Mouse (Mus musculus): ENCODE results near the gene Rnf216.
A peak's percentile ranks its signal among the peaks of the same experiment; 100 is the strongest.

The Rnf216 gene

GRCm38 (mm10) chr5:143095256-143095655, 17.5 kb downstream of the Rnf216 start:
- DNase-seq: no peak

GRCm38 (mm10) chr5:143092891-143093290, 19.9 kb downstream of the Rnf216 start:
- DNase-seq: no peak

GRCm38 (mm10) chr5:143084898-143085297, 27.9 kb downstream of the Rnf216 start:
- DNase-seq: peak; percentile 35 to 51

GRCm38 (mm10) chr5:143079806-143080205, 33.0 kb downstream of the Rnf216 start:
- no peak for DNase-seq

- no peak for DNase-seq
These were observed 36.1 kb downstream of the Rnf216 start for GRCm38 (mm10) chr5:143076603-143077143.

DNA sequence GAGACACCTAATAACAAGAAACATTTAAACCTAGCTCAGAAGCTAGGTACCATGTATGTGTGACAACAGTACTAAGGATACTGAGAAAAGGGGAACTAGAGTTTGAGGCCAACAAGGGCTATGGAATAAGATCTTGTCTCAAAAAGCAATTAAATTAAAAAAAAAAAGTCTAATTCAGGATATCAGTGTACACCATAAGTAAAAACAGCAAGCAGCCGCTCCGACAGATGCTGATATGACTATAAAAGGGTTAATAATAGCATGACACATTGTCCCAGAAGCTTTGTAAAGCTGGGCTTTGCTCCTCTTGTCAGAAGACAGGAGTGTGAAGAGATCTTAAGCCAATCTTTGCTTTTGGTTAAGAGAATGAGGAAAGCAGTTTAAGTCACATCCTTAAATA, 36.8 kb downstream of the Rnf216 start:
- DNase-seq: no peak

- DNase-seq: no peak
These were observed 43.7 kb downstream of the Rnf216 start for GRCm38 (mm10) chr5:143069048-143069447.

GRCm38 (mm10) chr5:143068382-143068781, 44.4 kb downstream of the Rnf216 start:
- DNase-seq: no peak

DNA sequence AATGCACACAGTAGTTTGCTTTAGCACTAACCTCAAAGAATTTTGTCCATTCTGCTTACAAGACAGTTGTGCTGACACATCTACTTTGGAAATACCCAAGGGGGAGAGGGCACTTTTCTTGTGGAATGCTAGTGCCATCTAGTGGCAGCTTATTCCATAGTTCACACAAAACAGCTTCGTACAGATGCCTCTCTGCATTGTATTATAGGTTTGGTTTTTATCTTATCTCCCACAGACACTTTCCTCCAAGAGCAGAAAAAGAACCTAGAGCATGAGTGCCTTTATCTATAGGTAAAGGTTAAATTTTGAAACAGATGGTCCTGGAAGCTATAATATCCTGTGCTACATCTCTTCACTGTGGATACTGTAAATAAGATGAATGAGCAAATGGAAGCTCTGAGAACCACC, 46.2 kb downstream of the Rnf216 start:
- DNase-seq: peak; percentile 50 to 58

DNA sequence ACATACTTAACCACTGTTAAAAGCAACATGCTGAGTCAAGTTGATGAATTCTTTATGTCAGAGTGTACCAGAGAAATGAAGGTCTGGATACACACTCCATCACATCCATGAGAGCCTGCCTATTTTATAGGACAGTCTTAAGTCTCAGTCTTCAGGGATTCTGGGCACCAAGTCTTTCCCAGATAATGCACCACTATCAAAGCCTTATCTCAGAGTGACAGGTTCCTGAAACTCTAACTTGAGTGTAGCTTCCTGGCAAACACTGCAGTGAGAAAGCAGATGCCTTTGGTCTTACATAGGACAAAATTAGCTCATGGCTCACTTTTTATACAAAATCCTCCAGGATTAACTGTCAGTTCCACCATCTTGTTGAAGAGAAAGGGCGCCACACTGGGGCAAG, 46.7 kb downstream of the Rnf216 start:
- no peak for DNase-seq

DNA sequence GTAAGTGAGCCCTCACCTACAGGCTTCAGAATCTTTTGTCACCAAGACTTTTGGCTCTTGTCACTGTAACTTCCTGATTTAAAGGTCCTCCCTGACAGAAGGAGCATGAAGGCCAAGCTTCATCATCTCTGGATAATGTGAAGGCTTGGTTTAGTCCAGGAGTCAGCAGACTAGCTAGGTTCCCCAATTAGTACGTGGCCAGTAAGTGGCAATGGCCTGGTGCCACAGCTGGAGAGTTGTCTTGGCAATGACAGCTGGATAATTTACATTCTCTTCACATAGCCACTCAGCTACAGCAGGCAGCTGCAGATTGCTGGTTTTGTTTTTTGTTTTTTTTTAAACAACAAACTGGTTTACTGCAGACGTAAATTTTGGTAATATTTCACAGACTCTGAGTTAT, 47.6 kb downstream of the Rnf216 start:
- DNase-seq: no peak

- no peak for DNase-seq
These were observed 50.5 kb downstream of the Rnf216 start for GRCm38 (mm10) chr5:143062251-143062650.

DNA sequence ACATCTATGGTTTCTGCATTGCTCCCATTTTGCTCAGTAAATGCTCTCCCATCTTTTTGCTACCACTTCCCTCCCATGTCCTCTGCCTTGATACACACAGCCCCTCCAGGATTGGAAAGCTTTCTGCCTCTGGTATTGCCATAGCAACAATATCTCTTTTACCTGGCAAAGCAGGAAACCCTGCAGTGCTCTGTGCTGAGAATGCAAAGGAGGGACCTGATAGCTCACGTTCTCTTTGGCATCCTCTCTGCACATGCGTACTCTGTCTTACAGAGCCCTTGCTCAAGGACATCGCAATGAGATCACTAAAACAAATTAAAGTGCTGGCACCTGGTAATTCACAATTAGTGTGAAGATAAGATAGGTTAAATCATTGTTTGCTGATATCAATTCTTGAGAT, 51.3 kb downstream of the Rnf216 start:
- DNase-seq: no peak

DNA sequence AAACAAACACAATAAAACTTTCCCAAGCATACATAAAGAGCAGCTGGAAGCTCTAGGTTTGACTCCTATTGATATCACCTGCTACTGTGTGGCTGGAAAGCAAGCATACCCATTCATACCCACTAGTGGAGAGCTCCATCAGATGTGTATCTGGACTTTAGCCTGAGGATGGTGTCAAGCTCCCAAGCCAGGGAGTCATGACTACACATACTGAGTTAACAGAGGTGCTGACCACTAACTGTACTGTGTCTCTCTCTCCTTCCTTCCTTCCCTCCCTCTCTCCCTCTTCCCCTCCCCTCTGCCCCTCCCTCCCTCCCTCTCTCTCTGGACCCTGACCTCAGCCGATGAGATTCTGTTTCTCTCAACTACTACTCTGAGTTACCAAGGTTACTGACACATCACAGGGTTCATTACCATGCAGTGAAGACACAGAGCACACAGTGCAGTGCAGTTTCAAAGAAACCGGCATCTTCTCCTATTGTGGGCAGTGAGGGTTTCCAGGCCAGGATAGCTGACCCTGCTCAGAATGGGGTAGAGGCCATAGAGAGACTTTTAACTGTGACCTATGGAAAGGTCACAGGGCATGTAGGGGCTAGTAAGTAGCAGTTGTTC, 51.9 kb downstream of the Rnf216 start:
- DNase-seq: no peak

GRCm38 (mm10) chr5:143059958-143060357, 52.8 kb downstream of the Rnf216 start:
- DNase-seq: no peak

DNA sequence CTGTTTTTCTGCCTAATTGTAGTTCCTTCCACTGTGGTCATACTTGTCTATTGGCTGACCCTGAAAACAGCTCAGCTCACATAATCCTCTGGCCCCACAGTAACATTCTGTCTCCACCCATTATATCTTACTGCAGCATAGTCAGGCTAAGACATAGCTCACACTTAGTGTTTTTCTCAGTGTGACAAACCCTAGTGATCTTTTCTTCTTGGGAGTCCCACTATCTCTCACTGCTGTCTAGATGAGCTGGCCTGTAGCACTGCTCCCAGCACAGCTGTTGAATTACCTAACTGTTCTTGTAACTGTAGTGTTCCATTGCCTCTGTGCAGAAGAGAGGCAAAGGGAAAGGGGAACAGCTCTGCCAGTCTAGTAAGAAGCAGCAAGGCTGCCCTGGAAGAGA, 53.6 kb downstream of the Rnf216 start:
- DNase-seq: no peak

GRCm38 (mm10) chr5:143058675-143059074, 54.1 kb downstream of the Rnf216 start:
- DNase-seq: no peak

GRCm38 (mm10) chr5:143058208-143058607, 54.6 kb downstream of the Rnf216 start:
- DNase-seq: no peak

DNA sequence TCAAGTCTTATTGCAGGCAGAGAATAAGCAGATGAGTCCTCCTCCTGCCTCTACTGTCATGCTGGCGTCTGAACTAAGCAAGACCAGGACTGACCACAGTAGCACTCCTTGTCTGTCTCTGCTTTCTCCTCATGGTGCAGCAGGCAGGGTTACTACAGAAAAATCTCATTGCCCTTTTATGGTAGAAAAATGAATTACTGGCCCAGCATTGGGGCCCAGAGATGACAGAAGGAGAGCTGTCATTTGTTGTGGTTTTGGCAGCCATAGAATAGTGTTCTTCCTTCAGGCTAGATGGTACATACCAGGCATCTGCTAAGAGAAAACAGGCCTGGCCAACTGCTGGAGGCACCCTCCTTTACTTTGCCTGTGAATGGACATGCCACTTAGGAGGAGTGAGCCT, 55.0 kb downstream of the Rnf216 start:
- DNase-seq: peak in 1 of 2 experiments; percentile 16

GRCm38 (mm10) chr5:143056191-143056880, 56.5 kb downstream of the Rnf216 start:
- DNase-seq: no peak

GRCm38 (mm10) chr5:143055501-143056125, 57.2 kb downstream of the Rnf216 start:
- DNase-seq: no peak

DNA sequence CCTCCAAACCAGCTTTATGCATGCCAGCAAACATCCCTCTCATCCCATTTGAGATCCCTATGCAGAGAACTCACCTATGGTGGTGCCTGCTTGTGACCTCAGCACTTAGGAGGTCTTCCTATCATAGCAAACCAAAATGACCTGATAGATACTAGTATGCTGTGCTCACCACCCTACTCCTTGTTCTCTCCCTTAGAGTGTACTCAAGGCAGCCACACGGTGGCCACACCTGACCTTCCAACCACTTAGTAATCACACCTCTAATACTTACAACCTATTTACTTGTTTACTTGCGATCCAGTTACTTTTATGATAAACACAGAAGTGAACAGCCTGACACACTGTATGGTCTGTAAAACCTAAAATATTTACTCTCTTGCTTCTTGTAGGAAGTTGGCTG, 58.1 kb downstream of the Rnf216 start:
- DNase-seq: no peak

DNA sequence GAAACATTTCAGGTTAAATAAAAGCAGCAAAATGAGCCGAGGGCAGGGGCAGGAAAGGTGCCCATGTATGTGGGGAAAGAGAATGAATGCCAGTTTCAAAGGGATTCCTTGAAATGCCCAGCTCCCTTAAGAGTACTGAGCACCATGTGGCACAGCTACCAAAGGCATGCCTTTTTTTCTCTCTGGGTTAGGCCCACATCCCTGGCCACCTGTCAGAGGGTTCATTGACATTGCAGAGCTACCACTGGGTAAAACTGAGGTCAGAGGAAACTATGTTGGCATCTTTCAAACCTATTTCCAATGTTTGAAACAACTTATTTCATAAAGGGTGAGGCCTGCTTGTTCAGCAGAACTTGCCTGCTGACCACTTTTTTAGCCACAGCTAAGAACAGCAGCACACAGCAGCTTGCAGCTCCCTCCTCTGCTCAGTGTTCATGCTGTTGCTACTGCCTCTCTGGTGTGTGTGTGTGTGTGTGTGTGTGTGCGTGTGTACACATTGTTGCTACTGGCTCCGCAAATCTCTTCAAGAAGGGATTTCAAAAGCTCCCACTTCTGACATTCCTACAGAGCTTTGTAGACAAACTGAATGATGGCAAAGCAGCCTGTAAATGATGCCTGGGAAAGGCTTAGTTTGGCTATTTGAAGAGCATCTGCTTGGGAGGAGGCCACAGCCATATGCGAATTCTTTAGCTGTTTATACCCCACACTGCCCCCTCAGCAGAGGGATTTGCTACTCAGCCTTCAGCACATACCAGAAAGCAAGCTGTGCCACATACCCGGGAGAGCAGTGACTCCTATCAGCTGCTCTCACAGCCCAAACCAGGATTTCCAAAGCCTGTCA, 59.4 kb downstream of the Rnf216 start:
- DNase-seq: no peak

Data from cerebellum, adult 18-20 months (tissue).